Mouse (Mus musculus) intestine, embryonic 14.5 days (tissue): ENCODE measurements around the gene Pop5. TPM values are rescaled to one million over a fixed set of nuclear protein-coding genes. Genes with fewer than 3 reads are reported as not detected.

ENCODE experiments used
- ATAC-seq: fragments of 200-750 bp; cut with Nextera tagmentation; replicated peaks from 2 replicates; pipeline ENCODE4 v1.8.0; 2017; ENCODE audit warnings: low read depth, moderate number of reproducible peaks, moderate TSS enrichment, moderate library complexity; ENCODE audit not compliant: low FRiP score, low TSS enrichment
- DNase-seq: peaks from one replicate; pipeline ENCODE4 v3.0.0-alpha.2; 2018; ENCODE audit warnings: low spot score
- H3K27ac ChIP-seq: fragments of 300-500 bp; sonication (generic); 2 replicates; pipeline ENCODE4 v1.5.1; 2014; ENCODE audit warnings: low read depth, mild to moderate bottlenecking, control low read depth
- H3K27me3 ChIP-seq: fragments of 300-500 bp; sonication (generic); replicated peaks from 2 replicates; pipeline ENCODE4 v1.6.1; 2014; ENCODE audit warnings: low read length, control low read depth; ENCODE audit not compliant: control insufficient read depth, insufficient read depth
- H3K36me3 ChIP-seq: fragments of 300-500 bp; sonication (generic); 2 replicates; pipeline ENCODE4 v1.6.1; 2014; ENCODE audit warnings: low read length, control low read depth; ENCODE audit not compliant: control insufficient read depth, insufficient read depth
- H3K4me1 ChIP-seq: fragments of 300-500 bp; sonication (generic); replicated peaks from 2 replicates; pipeline ENCODE4 v1.6.1; 2014; ENCODE audit warnings: low read length, control low read depth, mixed read lengths; ENCODE audit not compliant: control insufficient read depth, insufficient read depth
- H3K4me2 ChIP-seq: fragments of 300-500 bp; sonication (generic); 2 replicates; pipeline ENCODE4 v1.6.1; 2014; ENCODE audit warnings: low read length
- H3K4me3 ChIP-seq: fragments of 300-500 bp; sonication (generic); 2 replicates; pipeline ENCODE4 v1.5.1; 2014; ENCODE audit warnings: low read depth, low read length, control low read depth, mixed read lengths
- H3K9ac ChIP-seq: fragments of 300-500 bp; sonication (generic); 2 replicates; pipeline ENCODE4 v1.6.1; 2014; ENCODE audit warnings: mild to moderate bottlenecking, low read length
- H3K9me3 ChIP-seq: fragments of 300-500 bp; sonication (generic); 2 replicates; pipeline ENCODE4 v1.6.1; 2016; ENCODE audit warnings: low read length, control low read depth; ENCODE audit not compliant: control insufficient read depth
- WGBS: fragments of 180-500 bp; shearing (Covaris S2); extraction: QIAGEN DNeasy Blood & Tissue Kit; methylation state at CpG from one replicate; pipeline ENCODE4 v1.1.7; 2014; 5-methylcytosine and 5-hydroxymethylcytosine counted together
- polyA plus RNA-seq: library from polyadenylated mRNA; unstranded; fragments of >200 nt; fragmentation: Nextera tagmentation; extraction: Ambion mirVana; gene quantifications from 2 replicates; pipeline ENCODE4 v1.2.1, GENCODE M21; 2014

Pop5 gene
- polyA plus RNA-seq, 1 experiment from 2014 or later = 140 TPM

- H3K4me3 ChIP-seq = no peak overlapping the region
- no peaks in the 10 kb centered on the region for H3K9me3 ChIP-seq
- no peak overlapping the region for H3K27ac ChIP-seq
- H3K4me2 ChIP-seq = no peak overlapping the region; the same call in 1 of the 2 replicates
- WGBS = 51% methylated on average over 15 of the region's 15 CpGs
- H3K9ac ChIP-seq = no peak overlapping the region
- peaks cover 15% of the 10 kb centered on the region for H3K27me3 ChIP-seq
- DNase-seq = no peak
- no peaks in the 10 kb centered on the region for H3K36me3 ChIP-seq
- H3K4me1 ChIP-seq = no peaks in the 10 kb centered on the region; the same call in 1 of the 2 replicates
- ATAC-seq = no peak
These were observed 4.6 kb upstream of the Pop5 start for GRCm38 (mm10) chr5:115230830-115231551.

DNA sequence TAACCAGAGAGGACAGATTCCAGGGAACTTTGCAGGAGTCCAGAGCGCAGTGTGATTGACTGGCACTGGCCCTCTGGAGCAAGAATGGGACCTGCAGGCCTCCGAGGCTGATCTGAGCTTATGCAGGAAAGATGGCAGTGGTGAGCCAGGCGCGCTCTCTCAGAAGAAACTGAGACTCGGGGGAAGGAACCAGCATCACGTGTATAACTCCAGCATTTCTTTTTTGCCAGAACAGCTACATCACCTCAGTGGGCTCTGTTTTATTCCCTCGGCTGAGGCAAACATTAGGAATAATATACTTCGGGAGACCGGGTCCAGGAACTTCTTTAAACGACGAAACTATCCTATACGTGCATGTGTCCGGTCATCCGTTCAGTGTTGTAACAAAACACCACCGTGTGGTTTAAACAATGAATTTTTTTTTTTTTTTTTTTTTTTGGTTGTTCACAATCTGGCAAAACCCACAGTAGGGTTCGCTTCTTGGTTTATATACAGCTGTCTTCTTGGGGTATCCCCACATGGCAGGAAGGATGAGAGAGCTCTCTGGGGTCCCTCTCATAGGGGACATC is 4.0 kb upstream of the Pop5 start:
- DNase-seq (no peak), ATAC-seq (no peak)
- H3K9me3 ChIP-seq = no peaks in the 10 kb centered on the region
- H3K4me2 ChIP-seq = peak overlapping the region; percentile 18; the same call in 1 of the 2 replicates
- peaks cover 15% of the 10 kb centered on the region for H3K27me3 ChIP-seq
- no peaks in the 10 kb centered on the region; the same call in 1 of the 2 replicates for H3K4me1 ChIP-seq
- no peak overlapping the region for H3K27ac ChIP-seq
- WGBS = 32% methylated on average over 16 of the region's 16 CpGs
- no peak overlapping the region for H3K9ac ChIP-seq
- no peak overlapping the region for H3K4me3 ChIP-seq
- H3K36me3 ChIP-seq = no peaks in the 10 kb centered on the region

DNA sequence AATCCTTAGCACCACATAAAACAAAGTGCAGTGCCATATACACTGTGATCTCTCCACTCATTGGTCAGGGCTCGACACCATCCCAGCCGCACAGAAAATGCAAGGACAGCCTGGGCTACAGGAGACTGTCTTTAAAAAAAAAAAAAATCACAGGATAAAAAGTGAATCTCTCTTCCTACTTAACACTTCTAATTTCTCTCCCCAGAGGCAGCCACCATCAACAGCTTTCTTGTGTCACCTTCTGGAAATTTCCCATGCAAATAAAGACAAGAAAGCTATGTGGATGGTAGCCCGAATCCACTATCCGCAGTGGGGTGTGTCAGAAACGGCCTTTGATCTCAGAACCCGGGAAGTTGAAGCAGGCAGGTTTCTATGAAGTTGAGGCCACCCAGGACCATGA is 3.1 kb upstream of the Pop5 start:
- no peak overlapping the region for H3K4me3 ChIP-seq
- H3K27me3 ChIP-seq = peaks cover 15% of the 10 kb centered on the region
- no peak overlapping the region for H3K27ac ChIP-seq
- H3K4me2 ChIP-seq = no peak overlapping the region
- no peak overlapping the region for H3K9ac ChIP-seq
- DNase-seq = no peak
- H3K9me3 ChIP-seq = no peaks in the 10 kb centered on the region
- WGBS = 52% methylated on average over 6 of the region's 6 CpGs
- ATAC-seq = no peak
- H3K36me3 ChIP-seq = no peaks in the 10 kb centered on the region
- H3K4me1 ChIP-seq = no peaks in the 10 kb centered on the region; the same call in 1 of the 2 replicates

GRCm38 (mm10) chr5:115233031-115233780 is 2.4 kb upstream of the Pop5 start:
- Histone ChIP-seq H3K36me3 (no peaks in the 10 kb centered on the region), H3K9me3 (no peaks in the 10 kb centered on the region), H3K4me3 (no peak overlapping the region), H3K4me1 (no peaks in the 10 kb centered on the region; the same call in 1 of the 2 replicates), H3K27ac (no peak overlapping the region), H3K9ac (no peak overlapping the region), H3K27me3 (peaks cover 15% of the 10 kb centered on the region), H3K4me2 (no peak overlapping the region)
- ATAC-seq = no peak
- WGBS = 90% methylated on average over 14 of the region's 14 CpGs
- no peak for DNase-seq

DNA sequence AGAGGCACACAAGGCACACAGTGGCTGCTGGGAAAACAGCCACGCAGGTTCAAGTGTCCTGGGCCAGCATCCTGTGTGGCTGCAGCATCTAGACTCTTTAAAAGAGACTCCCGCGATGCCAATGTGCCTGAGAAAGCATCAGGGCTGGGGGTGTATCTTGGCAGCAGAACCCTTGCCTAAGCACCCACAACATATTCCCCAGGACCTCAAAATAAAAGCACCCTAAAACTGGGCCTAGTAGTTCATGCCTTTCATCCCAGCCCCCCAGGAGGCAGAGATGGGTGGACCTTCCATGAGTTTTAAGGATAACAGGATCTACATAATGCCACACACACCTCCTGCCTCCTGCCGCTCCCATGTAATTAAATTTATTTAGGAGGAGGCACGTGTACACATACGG is 1.1 kb upstream of the Pop5 start:
- ATAC-seq = no peak

GRCm38 (mm10) chr5:115235323-115235771 is 289 bp upstream of the Pop5 start:
- under 1% methylated on average over 44 of the region's 45 CpGs for WGBS
- no peak overlapping the region for H3K27ac ChIP-seq

More for the DNA sequence above, 1.1 kb upstream of the Pop5 start:
- Histone ChIP-seq H3K27me3 (peaks cover 15% of the 10 kb centered on the region), H3K27ac (no peak overlapping the region), H3K36me3 (no peaks in the 10 kb centered on the region), H3K4me3 (no peak overlapping the region), H3K9ac (no peak overlapping the region), H3K4me1 (peaks cover 9% of the 10 kb centered on the region), H3K4me2 (no peak overlapping the region), H3K9me3 (no peaks in the 10 kb centered on the region)
- DNase-seq = no peak
- 71% methylated on average over 6 of the region's 6 CpGs for WGBS

DNA sequence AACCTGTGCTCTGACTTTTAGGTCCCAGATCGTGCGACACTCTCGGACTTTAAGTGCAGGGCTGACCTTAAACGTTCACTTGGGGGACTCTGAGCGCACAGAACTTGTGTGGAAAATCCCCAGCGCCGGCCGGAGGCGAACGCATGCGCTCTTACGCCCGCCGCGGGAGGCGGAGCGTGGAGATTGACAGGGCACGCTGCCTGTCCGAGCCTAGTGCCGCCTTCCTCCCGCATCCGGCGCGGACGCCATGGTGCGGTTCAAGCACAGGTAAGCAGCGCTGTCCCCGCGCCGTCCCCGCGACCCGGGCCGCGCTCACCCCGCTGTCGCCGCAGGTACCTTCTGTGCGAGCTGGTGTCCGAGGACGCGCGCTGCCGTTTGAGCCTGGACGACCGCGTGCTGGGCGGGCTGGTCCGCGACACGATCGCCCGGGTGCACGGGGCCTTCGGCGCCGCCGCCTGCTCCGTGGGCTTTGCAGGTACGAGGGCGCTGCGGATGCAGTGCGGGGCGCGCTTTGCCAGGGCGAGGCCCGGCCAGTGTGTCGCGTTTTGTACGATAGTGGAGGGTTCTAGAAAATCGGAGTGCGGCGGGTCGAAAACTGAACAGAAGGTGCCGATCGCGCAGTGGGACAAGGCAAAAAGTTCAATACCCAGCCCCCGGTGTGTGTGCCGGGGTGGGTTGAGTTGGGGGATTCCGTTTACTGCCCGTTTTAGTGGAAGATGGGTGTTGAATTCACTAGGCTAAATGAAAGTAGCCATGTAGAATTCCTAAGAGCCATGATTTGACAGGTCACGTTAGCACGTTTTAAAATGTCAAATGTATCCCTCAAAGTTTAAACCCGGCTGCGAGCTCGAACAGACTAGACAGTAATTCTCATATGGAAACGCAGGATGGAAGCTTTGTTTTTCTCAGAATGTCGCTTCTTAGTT is 2.4 kb downstream of the Pop5 start:
- Histone ChIP-seq H3K9ac (peak overlapping the region; percentile 74), H3K36me3 (peaks cover 35% of the 10 kb centered on the region), H3K27ac (peak overlapping the region; percentile 59; the same call in 1 of the 2 replicates), H3K9me3 (no peaks in the 10 kb centered on the region), H3K4me3 (peak overlapping the region; percentile 91), H3K4me1 (peaks cover 9% of the 10 kb centered on the region), H3K27me3 (peaks cover 9% of the 10 kb centered on the region), H3K4me2 (peak overlapping the region; percentile 83)
- DNase-seq (peak; percentile 93), ATAC-seq (peak; percentile 82)
- WGBS = under 1% methylated on average over 88 of the region's 88 CpGs

More at GRCm38 (mm10) chr5:115235323-115235771, 289 bp upstream of the Pop5 start:
- Histone ChIP-seq H3K9me3 (no peaks in the 10 kb centered on the region), H3K4me3 (peak overlapping the region; percentile 56), H3K36me3 (peaks cover 7% of the 10 kb centered on the region), H3K9ac (peak overlapping the region; percentile 34), H3K4me1 (peaks cover 9% of the 10 kb centered on the region), H3K4me2 (peak overlapping the region; percentile 70), H3K27me3 (peaks cover 15% of the 10 kb centered on the region)
- peak; percentile 43 for ATAC-seq
- DNase-seq = no peak
